Comparison of ENCODE assay signal across 8 mouse cellular contexts in genomic region chr13:105055374-105055773, GRCm38 (mm10). TPM values are rescaled to one million over a fixed set of nuclear protein-coding genes. Genes with fewer than 3 reads are reported as not detected.
DNase-seq lines count a peak whose midpoint lies in the region; ATAC-seq and TF ChIP-seq lines count a peak whose summit lies in the region.

No protein-coding gene starts in this region.

- intact Hi-C loops in gastrocnemius, postnatal 14 days (cut with DNase I; ENCODE audit: low total_unique reads), result no loop called here

- H3K4me1 ChIP-seq in forebrain, embryonic 15.5 days, result peaks cover 19% of the 10 kb centered on the region
- peaks cover 36% of the 10 kb centered on the region for H3K4me1 ChIP-seq in hindbrain, embryonic 15.5 days (replicated peaks)
- peaks cover 8% of the 10 kb centered on the region; the same call in 1 of the 2 replicates for H3K4me1 ChIP-seq in lung, postnatal 0 days (ENCODE audit: insufficient read depth, low read depth, low read length)
- peaks cover 7% of the 10 kb centered on the region for H3K4me1 ChIP-seq in thymus, adult 2 months (replicated peaks; ENCODE audit: control insufficient read depth, insufficient read depth, low read length)

- DNase-seq in gastrocnemius, adult 18-20 months (ENCODE audit: low spot score), result peak; percentile 28
- DNase-seq in gastrocnemius, postnatal 14 days, result no peak
- DNase-seq in lung, postnatal 0 days (ENCODE audit: low spot score), result peak; percentile 69
- DNase-seq in natural killer cell, adult 2 months (ENCODE audit: low spot score in 2 of 2), result no peak
- no peak for DNase-seq in thymus, adult 2 months
- no peak for DNase-seq in layer of hippocampus, adult 8-10 months (ENCODE audit: low spot score in 2 of 2)

- TF ChIP-seq CTCF in lung, postnatal 0 days (IDR thresholded peaks at IDR 0.05), result no peak
- no peak for TF ChIP-seq CTCF in thymus, adult 2 months (IDR thresholded peaks at IDR 0.05; ENCODE audit: borderline replicate concordance, control insufficient read depth, extremely low read depth, insufficient read depth, low read length, poor library complexity)

- 0 out of 2 replicates have a peak, but pooled peaks cover 3% of the 10 kb centered on the region for H3K27me3 ChIP-seq in forebrain, embryonic 15.5 days
- H3K27me3 ChIP-seq in hindbrain, embryonic 15.5 days, result 0 out of 2 replicates have a peak, but pooled peaks cover 3% of the 10 kb centered on the region
- H3K27me3 ChIP-seq in lung, postnatal 0 days (replicated peaks; ENCODE audit: insufficient read depth, low read length), result peaks cover 8% of the 10 kb centered on the region; the same call in 1 of the 2 replicates
- no peaks in the 10 kb centered on the region; the same call in 1 of the 2 replicates for H3K27me3 ChIP-seq in thymus, adult 2 months (ENCODE audit: control insufficient read depth, insufficient read depth, low read length)

- TF ChIP-seq EP300 in lung, postnatal 0 days (IDR thresholded peaks at IDR 0.05), result no peak

- H3K27ac ChIP-seq in forebrain, embryonic 15.5 days (replicated peaks), result peak overlapping the region; percentile 92; the same call in 1 of the 2 replicates
- H3K27ac ChIP-seq in hindbrain, embryonic 15.5 days (replicated peaks), result peak overlapping the region; percentile 94
- H3K27ac ChIP-seq in lung, postnatal 0 days (ENCODE audit: low read length), result no peak overlapping the region
- no peak overlapping the region for H3K27ac ChIP-seq in thymus, adult 2 months (ENCODE audit: control insufficient read depth, insufficient read depth, low read length)

- peak overlapping the region; percentile 79 for H3K4me2 ChIP-seq in forebrain, embryonic 15.5 days (replicated peaks)
- peak overlapping the region; percentile 83 for H3K4me2 ChIP-seq in hindbrain, embryonic 15.5 days
- peak overlapping the region; percentile 96 for H3K4me2 ChIP-seq in lung, postnatal 0 days (replicated peaks; ENCODE audit: low read depth, low read length)

- H3K9me3 ChIP-seq in forebrain, embryonic 15.5 days, result no peaks in the 10 kb centered on the region
- H3K9me3 ChIP-seq in hindbrain, embryonic 15.5 days, result no peaks in the 10 kb centered on the region
- no peaks in the 10 kb centered on the region for H3K9me3 ChIP-seq in lung, postnatal 0 days (ENCODE audit: low read length)

- H3K9ac ChIP-seq in forebrain, embryonic 15.5 days (replicated peaks), result no peak overlapping the region
- peak overlapping the region; percentile 74; the same call in 1 of the 2 replicates for H3K9ac ChIP-seq in hindbrain, embryonic 15.5 days
- H3K9ac ChIP-seq in lung, postnatal 0 days (replicated peaks; ENCODE audit: low read depth), result no peak overlapping the region

- TF ChIP-seq POLR2A in thymus, adult 2 months (IDR thresholded peaks at IDR 0.05; ENCODE audit: control insufficient read depth, extremely low read depth, insufficient read depth, low read length, poor library complexity), result no peak

- WGBS in forebrain, embryonic 15.5 days, result 17% methylated on average over 5 of the region's 5 CpGs
- 14% methylated on average over 5 of the region's 5 CpGs for WGBS in hindbrain, embryonic 15.5 days
- 14% methylated on average over 5 of the region's 5 CpGs for WGBS in lung, postnatal 0 days
- 16% methylated on average over 5 of the region's 5 CpGs for WGBS in thymus, adult 2 months

- H3K4me3 ChIP-seq in forebrain, embryonic 15.5 days, result peak overlapping the region; percentile 77
- peak overlapping the region; percentile 81 for H3K4me3 ChIP-seq in hindbrain, embryonic 15.5 days
- 0 out of 2 replicates have a peak overlapping the region, but pooled peaks have one; percentile 57 for H3K4me3 ChIP-seq in lung, postnatal 0 days (ENCODE audit: low read depth, low read length)
- H3K4me3 ChIP-seq in thymus, adult 2 months (ENCODE audit: control insufficient read depth, insufficient read depth, low read length), result no peak overlapping the region

- no peak for ATAC-seq in forebrain, embryonic 15.5 days (replicated peaks)
- no peak for ATAC-seq in hindbrain, embryonic 15.5 days (ENCODE audit: low FRiP score, low read depth)
- peak; percentile 45 for ATAC-seq in lung, postnatal 0 days

- H3K36me3 ChIP-seq in forebrain, embryonic 15.5 days, result no peaks in the 10 kb centered on the region
- no peaks in the 10 kb centered on the region for H3K36me3 ChIP-seq in hindbrain, embryonic 15.5 days
- H3K36me3 ChIP-seq in lung, postnatal 0 days (ENCODE audit: insufficient read depth, low read length), result no peaks in the 10 kb centered on the region
- no peaks in the 10 kb centered on the region for H3K36me3 ChIP-seq in thymus, adult 2 months (ENCODE audit: control insufficient read depth, insufficient read depth, low read length)

RNA-seq across cellular contexts. Expression of gene Rgs7bp, which starts 0.6 kb away (rescaled TPM):
- total RNA-seq in gastrocnemius, adult 18-20 months (2021), result 1 to 10 TPM in 1 of 2 experiments, under 1 TPM in 1; 0.71 to 1.0 TPM
- 1 to 10 TPM; 1.3 to 1.4 TPM for total RNA-seq in gastrocnemius, postnatal 14 days (2021)
- 5.2 TPM in 2 replicates for polyA plus RNA-seq in forebrain, embryonic 15.5 days (2015; fragmentation: Nextera tagmentation; extraction: Ambion mirVana)
- polyA plus RNA-seq in hindbrain, embryonic 15.5 days (2015; fragmentation: Nextera tagmentation; extraction: Ambion mirVana), result 8.6 and 9.5 TPM in 2 replicates
- polyA plus RNA-seq in lung, postnatal 0 days (2015; fragmentation: Nextera tagmentation; extraction: Ambion mirVana), result 1.0 TPM in 2 replicates
- polyA plus RNA-seq in thymus, adult 2 months (2012; rRNA removed), result 0.10 and 0.19 TPM in 2 replicates
- total RNA-seq in layer of hippocampus, adult 8-10 months (2022), result 100 to 1,000 TPM; 119 to 157 (median 137) TPM

RNA-seq across cellular contexts. Expression of gene 4933425L06Rik, which starts 26.5 kb away (rescaled TPM):
- total RNA-seq in gastrocnemius, adult 18-20 months (2021), result not detected
- not detected for total RNA-seq in gastrocnemius, postnatal 14 days (2021)
- 0.08 TPM in 1 of 2 replicates, not detected in the other for polyA plus RNA-seq in forebrain, embryonic 15.5 days (2015; fragmentation: Nextera tagmentation; extraction: Ambion mirVana)
- polyA plus RNA-seq in hindbrain, embryonic 15.5 days (2015; fragmentation: Nextera tagmentation; extraction: Ambion mirVana), result not detected in 2 replicates
- polyA plus RNA-seq in lung, postnatal 0 days (2015; fragmentation: Nextera tagmentation; extraction: Ambion mirVana), result not detected in 2 replicates
- not detected in 2 replicates for polyA plus RNA-seq in thymus, adult 2 months (2012; rRNA removed)
- total RNA-seq in layer of hippocampus, adult 8-10 months (2022), result not detected

Comparison
In these comparisons a context has a peak if more than half of its experiments do, and no peak if none do; other contexts are left out.
1. DNase-seq: peak in gastrocnemius, adult 18-20 months (single experiment) and lung, postnatal 0 days (single experiment); none in gastrocnemius, postnatal 14 days (single experiment), natural killer cell, adult 2 months (0 of 2), thymus, adult 2 months (single experiment) and layer of hippocampus, adult 8-10 months (0 of 2).
2. H3K27ac ChIP-seq: peak in forebrain, embryonic 15.5 days (single experiment) and hindbrain, embryonic 15.5 days (single experiment); none in lung, postnatal 0 days (single experiment) and thymus, adult 2 months (single experiment).
3. Peak in every context shown above with its lines, with median percentiles within 50 percentile points of each other: H3K4me2 ChIP-seq.